Mouse (Mus musculus) kidney, adult 18-20 months (tissue): ENCODE results near the gene Tbx3.

Source experiments
- DNase-seq: peaks from one replicate; pipeline ENCODE4 v3.0.0; 2021

The Tbx3 gene

GRCm38 (mm10) chr5:119662731-119663130, 7.7 kb upstream of the Tbx3 start:
- no peak for DNase-seq

GRCm38 (mm10) chr5:119663241-119663640, 7.2 kb upstream of the Tbx3 start:
- DNase-seq, result no peak

GRCm38 (mm10) chr5:119663747-119664146, 6.7 kb upstream of the Tbx3 start:
- no peak for DNase-seq

GRCm38 (mm10) chr5:119665739-119666138, 4.7 kb upstream of the Tbx3 start:
- no peak for DNase-seq

GRCm38 (mm10) chr5:119667356-119667940, 3.0 kb upstream of the Tbx3 start:
- no peak for DNase-seq

- DNase-seq, result no peak
These were observed 2.1 kb upstream of the Tbx3 start for GRCm38 (mm10) chr5:119668191-119668912.

- no peak for DNase-seq
These were observed 1.5 kb upstream of the Tbx3 start for GRCm38 (mm10) chr5:119668913-119669411.

GRCm38 (mm10) chr5:119669741-119670565, 516 bp upstream of the Tbx3 start:
- peak; percentile 12 for DNase-seq

- peak; percentile 27 for DNase-seq
These were observed 794 bp downstream of the Tbx3 start for GRCm38 (mm10) chr5:119671124-119671801.

GRCm38 (mm10) chr5:119671965-119672347, 1.5 kb downstream of the Tbx3 start:
- peak; percentile 20 for DNase-seq

- DNase-seq, result peak; percentile 13
These were observed 2.0 kb downstream of the Tbx3 start for GRCm38 (mm10) chr5:119672348-119672983.

GRCm38 (mm10) chr5:119672984-119673600, 2.6 kb downstream of the Tbx3 start:
- no peak for DNase-seq

GRCm38 (mm10) chr5:119673716-119674605, 3.5 kb downstream of the Tbx3 start:
- no peak for DNase-seq

GRCm38 (mm10) chr5:119674606-119675330, 4.3 kb downstream of the Tbx3 start:
- no peak for DNase-seq

GRCm38 (mm10) chr5:119676245-119676644, 5.8 kb downstream of the Tbx3 start:
- DNase-seq, result no peak

- no peak for DNase-seq
These were observed 8.0 kb downstream of the Tbx3 start for GRCm38 (mm10) chr5:119678516-119678915.

- no peak for DNase-seq
These were observed 8.6 kb downstream of the Tbx3 start for GRCm38 (mm10) chr5:119679084-119679483.

- DNase-seq, result no peak
These were observed 9.3 kb downstream of the Tbx3 start for GRCm38 (mm10) chr5:119679614-119680328.

- DNase-seq, result no peak
These were observed 10.0 kb downstream of the Tbx3 start for GRCm38 (mm10) chr5:119680329-119681010.
